Mouse (Mus musculus) liver, adult 2 months (tissue): ENCODE measurements around the gene Hnrnpa3. TPM values are rescaled to one million over a fixed set of nuclear protein-coding genes. Genes with fewer than 3 reads are reported as not detected.

Source experiments
- DNase-seq: peaks from one replicate; pipeline ENCODE4 v3.0.0-alpha.2; 2011; ENCODE audit warnings: low read depth, low spot score; ENCODE audit errors: extremely low read depth
- H3K27ac ChIP-seq: fragments of 200-500 bp; replicated peaks from 2 replicates; pipeline ENCODE4 v1.5.1; 2012; ENCODE audit warnings: low read depth, mild to moderate bottlenecking, control low read depth, inconsistent platforms, low read length; ENCODE audit not compliant: insufficient read depth
- H3K27me3 ChIP-seq: fragments of 200-500 bp; 2 replicates; pipeline ENCODE4 v1.6.1; 2012; ENCODE audit warnings: mild to moderate bottlenecking, moderate library complexity, low read length, inconsistent platforms; ENCODE audit not compliant: control insufficient read depth, insufficient read depth
- H3K36me3 ChIP-seq: fragments of 200-500 bp; 2 replicates; pipeline ENCODE4 v1.6.1; 2012; ENCODE audit warnings: low read length, inconsistent platforms; ENCODE audit not compliant: control insufficient read depth, insufficient read depth
- H3K4me1 ChIP-seq: fragments of 200-500 bp; 2 replicates; pipeline ENCODE4 v1.6.1; 2011; ENCODE audit warnings: low read length; ENCODE audit not compliant: control insufficient read depth, insufficient read depth
- H3K4me3 ChIP-seq: fragments of 200-500 bp; 2 replicates; pipeline ENCODE4 v1.5.1; 2011; ENCODE audit warnings: low read depth, mild to moderate bottlenecking, control low read depth, low read length, moderate library complexity; ENCODE audit not compliant: insufficient read depth
- H3K79me2 ChIP-seq: fragments of 200-500 bp; 2 replicates; pipeline ENCODE4 v1.6.1; 2012; ENCODE audit warnings: inconsistent platforms, mild to moderate bottlenecking, low read length, moderate library complexity; ENCODE audit not compliant: control insufficient read depth, insufficient read depth
- H3K9ac ChIP-seq: fragments of 200-500 bp; 2 replicates; pipeline ENCODE4 v1.6.1; 2012; ENCODE audit warnings: low read depth, mild to moderate bottlenecking, control low read depth, inconsistent platforms, low read length
- CTCF ChIP-seq: fragments of 200-500 bp; IDR thresholded peaks from 2 replicates; pipeline ENCODE4 v1.5.1; 2011; ENCODE audit warnings: low read depth, low read length, control low read depth
- POLR2A ChIP-seq: fragments of 200-500 bp; IDR thresholded peaks from 2 replicates; pipeline ENCODE4 v1.6.1; 2011; ENCODE audit warnings: low read length, control low read depth; ENCODE audit not compliant: insufficient read depth; ENCODE audit errors: extremely low read depth
- WGBS: fragments of 180-500 bp; shearing (Covaris S2); methylation state at CpG from one replicate; pipeline ENCODE4 v1.1.7; 2018; 5-methylcytosine and 5-hydroxymethylcytosine counted together
- polyA plus RNA-seq: library from polyadenylated mRNA; depleted of rRNA; stranded (reverse); fragments of >200 nt; gene quantifications from 2 replicates; pipeline ENCODE4 v1.2.3, GENCODE M21; 2012
- total RNA-seq: library from RNA; depleted of rRNA; stranded (reverse); fragments of >200 nt; gene quantifications from 2 replicates; pipeline ENCODE4 v1.2.3, GENCODE M21; 2014

Hnrnpa3 gene
- total and polyA plus RNA-seq, 2 experiments, result 13.9 to 45.5 TPM

GRCm38 (mm10) chr2:75612981-75613567 lies 46.0 kb upstream of the Hnrnpa3 start:
- no peak overlapping the region; the same call in 1 of the 2 replicates for H3K4me3 ChIP-seq
- peaks cover 8% of the 10 kb centered on the region for H3K4me1 ChIP-seq
- TF ChIP-seq CTCF, result 0 out of 2 replicates have a peak, but pooled peaks have one; percentile 18
- no peak for TF ChIP-seq POLR2A
- no peaks in the 10 kb centered on the region for H3K36me3 ChIP-seq
- no peaks in the 10 kb centered on the region for H3K27me3 ChIP-seq
- H3K9ac ChIP-seq, result peak overlapping the region; percentile 12
- H3K27ac ChIP-seq, result peak overlapping the region; percentile 13
- no peaks in the 10 kb centered on the region for H3K79me2 ChIP-seq
- DNase-seq, result peak; percentile 96
- 2% methylated on average over 14 of the region's 14 CpGs for WGBS

- Histone ChIP-seq H3K27ac (no peak overlapping the region), H3K4me1 (peaks cover 6% of the 10 kb centered on the region)
- DNase-seq, result no peak
Measured at GRCm38 (mm10) chr2:75614577-75614976, 44.5 kb upstream of the Hnrnpa3 start.

GRCm38 (mm10) chr2:75616911-75617310 lies 42.1 kb upstream of the Hnrnpa3 start:
- 95% methylated on average over 8 of the region's 8 CpGs for WGBS
- no peak for TF ChIP-seq POLR2A
- TF ChIP-seq CTCF, result no peak

More at GRCm38 (mm10) chr2:75614577-75614976, 44.5 kb upstream of the Hnrnpa3 start:
- Histone ChIP-seq H3K27me3 (no peaks in the 10 kb centered on the region), H3K9ac (no peak overlapping the region), H3K36me3 (no peaks in the 10 kb centered on the region), H3K79me2 (no peaks in the 10 kb centered on the region), H3K4me3 (no peak overlapping the region)
- no peak for TF ChIP-seq CTCF
- TF ChIP-seq POLR2A, result no peak
- 78% methylated on average over 6 of the region's 6 CpGs for WGBS

GRCm38 (mm10) chr2:75618712-75619111 lies 40.3 kb upstream of the Hnrnpa3 start:
- Histone ChIP-seq H3K27me3 (no peaks in the 10 kb centered on the region), H3K4me3 (no peak overlapping the region), H3K36me3 (no peaks in the 10 kb centered on the region), H3K4me1 (peaks cover 7% of the 10 kb centered on the region), H3K9ac (no peak overlapping the region), H3K79me2 (no peaks in the 10 kb centered on the region), H3K27ac (no peak overlapping the region)
- 90% methylated on average over 6 of the region's 6 CpGs for WGBS
- TF ChIP-seq CTCF, result no peak
- DNase-seq, result no peak

More at GRCm38 (mm10) chr2:75616911-75617310, 42.1 kb upstream of the Hnrnpa3 start:
- Histone ChIP-seq H3K27ac (no peak overlapping the region), H3K27me3 (no peaks in the 10 kb centered on the region), H3K4me1 (peaks cover 4% of the 10 kb centered on the region; the same call in 1 of the 2 replicates), H3K79me2 (no peaks in the 10 kb centered on the region), H3K9ac (no peak overlapping the region), H3K36me3 (no peaks in the 10 kb centered on the region), H3K4me3 (no peak overlapping the region)
- no peak for DNase-seq

GRCm38 (mm10) chr2:75621873-75622654 lies 37.0 kb upstream of the Hnrnpa3 start:
- Histone ChIP-seq H3K79me2 (no peaks in the 10 kb centered on the region), H3K27me3 (no peaks in the 10 kb centered on the region), H3K4me1 (peaks cover 7% of the 10 kb centered on the region), H3K9ac (no peak overlapping the region; the same call in 1 of the 2 replicates), H3K27ac (peak overlapping the region; percentile 65), H3K4me3 (no peak overlapping the region), H3K36me3 (no peaks in the 10 kb centered on the region)
- DNase-seq, result peak; percentile 84
- WGBS, result 46% methylated on average over 14 of the region's 14 CpGs
- TF ChIP-seq CTCF (peak; percentile 37), POLR2A (no peak)

GRCm38 (mm10) chr2:75625086-75625485 lies 34.0 kb upstream of the Hnrnpa3 start:
- Histone ChIP-seq H3K27ac (no peak overlapping the region), H3K27me3 (no peaks in the 10 kb centered on the region), H3K4me1 (peaks cover 7% of the 10 kb centered on the region), H3K4me3 (no peak overlapping the region), H3K36me3 (no peaks in the 10 kb centered on the region), H3K79me2 (no peaks in the 10 kb centered on the region), H3K9ac (no peak overlapping the region)
- 80% methylated on average over 3 of the region's 3 CpGs for WGBS
- DNase-seq, result no peak
- TF ChIP-seq POLR2A (no peak), CTCF (no peak)
